In genomic region chr7:142520331-142520730, GRCm38 (mm10) we compare ENCODE assay signal across 27 mouse cellular contexts. TPM values are rescaled to one million over a fixed set of nuclear protein-coding genes. Genes with fewer than 3 reads are reported as not detected.
A peak's percentile ranks its signal among the peaks of the same experiment; 100 is the strongest.
DNase-seq lines count a peak whose midpoint lies in the region; ATAC-seq and TF ChIP-seq lines count a peak whose summit lies in the region.
"Had no signal": no experiment of that assay in that cellular context is flagged by ENCODE, and none has a peak within 500 bp of the region (broad histone marks: within the 10 kb centered on the region; RNA-seq: fewer than 3 reads in every experiment).

No protein-coding gene starts in this region.

- H3K27ac ChIP-seq in heart, embryonic 12.5 days (ENCODE audit: poor library complexity, severe bottlenecking) = peak overlapping the region; percentile 35
- no peak overlapping the region for H3K27ac ChIP-seq in liver, postnatal 0 days (ENCODE audit: low read depth)
- no peak overlapping the region for H3K27ac ChIP-seq in liver, embryonic 11.5 days (ENCODE audit: low read depth, low read length)
- peak overlapping the region; percentile 23; the same call in 1 of the 2 replicates for H3K27ac ChIP-seq in embryonic facial prominence, embryonic 14.5 days (replicated peaks; ENCODE audit: low read depth, low read length)
- H3K27ac ChIP-seq in stomach, embryonic 16.5 days (ENCODE audit: low read length) = peak overlapping the region; percentile 55; the same call in 1 of the 2 replicates
- H3K27ac ChIP-seq: forebrain, embryonic 15.5 days; hindbrain, embryonic 15.5 days; liver, embryonic 14.5 days; neural tube, embryonic 12.5 days had no signal

- no peak for TF ChIP-seq EP300 in liver, postnatal 0 days (IDR thresholded peaks at IDR 0.05; ENCODE audit: low read depth)

- H3K4me2 ChIP-seq in heart, embryonic 12.5 days = no peak overlapping the region
- H3K4me2 ChIP-seq in liver, postnatal 0 days (ENCODE audit: low read depth, low read length) = no peak overlapping the region
- no peak overlapping the region for H3K4me2 ChIP-seq in liver, embryonic 11.5 days
- no peak overlapping the region for H3K4me2 ChIP-seq in embryonic facial prominence, embryonic 14.5 days (ENCODE audit: low read depth, low read length)
- H3K4me2 ChIP-seq in stomach, embryonic 16.5 days (ENCODE audit: low read depth, low read length) = no peak overlapping the region
- H3K4me2 ChIP-seq: forebrain, embryonic 15.5 days; hindbrain, embryonic 15.5 days; lung, embryonic 15.5 days; midbrain, embryonic 11.5 days; neural tube, embryonic 12.5 days had no signal

- TF ChIP-seq CTCF in liver, postnatal 0 days (IDR thresholded peaks at IDR 0.05; ENCODE audit: low read depth) = no peak

- H3K9ac ChIP-seq in heart, embryonic 12.5 days = no peak overlapping the region
- H3K9ac ChIP-seq in liver, postnatal 0 days (replicated peaks) = no peak overlapping the region
- H3K9ac ChIP-seq in liver, embryonic 11.5 days (ENCODE audit: low read depth, low read length) = no peak overlapping the region
- H3K9ac ChIP-seq in embryonic facial prominence, embryonic 14.5 days (ENCODE audit: low read depth, low read length) = no peak overlapping the region
- no peak overlapping the region for H3K9ac ChIP-seq in stomach, embryonic 16.5 days (ENCODE audit: low read length)
- H3K9ac ChIP-seq: forebrain, embryonic 15.5 days; hindbrain, embryonic 15.5 days; liver, embryonic 14.5 days; lung, embryonic 15.5 days; neural tube, embryonic 12.5 days had no signal

- H3K4me1 ChIP-seq in heart, embryonic 12.5 days (replicated peaks) = peaks cover 54% of the 10 kb centered on the region
- H3K4me1 ChIP-seq in liver, postnatal 0 days (ENCODE audit: insufficient read depth) = peaks cover 12% of the 10 kb centered on the region
- peaks cover 35% of the 10 kb centered on the region for H3K4me1 ChIP-seq in liver, embryonic 11.5 days (replicated peaks; ENCODE audit: control insufficient read depth, insufficient read depth, low read length)
- peaks cover 43% of the 10 kb centered on the region for H3K4me1 ChIP-seq in embryonic facial prominence, embryonic 14.5 days (ENCODE audit: control insufficient read depth, insufficient read depth, low read length)
- H3K4me1 ChIP-seq in stomach, embryonic 16.5 days (ENCODE audit: control insufficient read depth, insufficient read depth, low read length) = peaks cover 54% of the 10 kb centered on the region

- no peaks in the 10 kb centered on the region for H3K9me3 ChIP-seq in heart, embryonic 12.5 days (replicated peaks)
- no peaks in the 10 kb centered on the region for H3K9me3 ChIP-seq in liver, postnatal 0 days (ENCODE audit: low read length)
- H3K9me3 ChIP-seq in liver, embryonic 11.5 days (ENCODE audit: control insufficient read depth, low read length) = no peaks in the 10 kb centered on the region
- no peaks in the 10 kb centered on the region for H3K9me3 ChIP-seq in embryonic facial prominence, embryonic 14.5 days (ENCODE audit: control insufficient read depth, low read length)
- no peaks in the 10 kb centered on the region for H3K9me3 ChIP-seq in stomach, embryonic 16.5 days (replicated peaks; ENCODE audit: control insufficient read depth, low read length)
- H3K9me3 ChIP-seq: forebrain, embryonic 15.5 days; hindbrain, embryonic 15.5 days; lung, embryonic 15.5 days; neural tube, embryonic 12.5 days had no signal

- H3K4me3 ChIP-seq in heart, embryonic 12.5 days = no peak overlapping the region
- H3K4me3 ChIP-seq in liver, postnatal 0 days (ENCODE audit: low read depth, low read length) = no peak overlapping the region
- H3K4me3 ChIP-seq in liver, embryonic 11.5 days (ENCODE audit: low read depth, low read length) = no peak overlapping the region
- no peak overlapping the region for H3K4me3 ChIP-seq in embryonic facial prominence, embryonic 14.5 days (ENCODE audit: low read depth, low read length)
- H3K4me3 ChIP-seq in stomach, embryonic 16.5 days (replicated peaks; ENCODE audit: low read length) = no peak overlapping the region
- H3K4me3 ChIP-seq: forebrain, embryonic 15.5 days; hindbrain, embryonic 15.5 days; lung, embryonic 15.5 days; neural tube, embryonic 12.5 days had no signal

- H3K36me3 ChIP-seq in heart, embryonic 12.5 days = no peaks in the 10 kb centered on the region
- no peaks in the 10 kb centered on the region for H3K36me3 ChIP-seq in liver, postnatal 0 days (replicated peaks; ENCODE audit: insufficient read depth, low read length)
- H3K36me3 ChIP-seq in liver, embryonic 11.5 days (ENCODE audit: control insufficient read depth, insufficient read depth, low read length) = no peaks in the 10 kb centered on the region
- no peaks in the 10 kb centered on the region for H3K36me3 ChIP-seq in embryonic facial prominence, embryonic 14.5 days (ENCODE audit: control insufficient read depth, insufficient read depth, low read length)
- H3K36me3 ChIP-seq in stomach, embryonic 16.5 days (ENCODE audit: control insufficient read depth, insufficient read depth, low read length) = no peaks in the 10 kb centered on the region
- H3K36me3 ChIP-seq: forebrain, embryonic 15.5 days; hindbrain, embryonic 15.5 days; lung, embryonic 15.5 days; neural tube, embryonic 12.5 days had no signal

- no peak for ATAC-seq in heart, embryonic 12.5 days (ENCODE audit: insufficient number of reproducible peaks, low FRiP score)
- ATAC-seq in liver, postnatal 0 days = peak; percentile 50; the same call in 1 of the 2 replicates
- no peak for ATAC-seq in liver, embryonic 11.5 days (replicated peaks; ENCODE audit: low FRiP score)
- no peak for ATAC-seq in embryonic facial prominence, embryonic 14.5 days (ENCODE audit: low read depth)
- no peak for ATAC-seq in stomach, embryonic 16.5 days (ENCODE audit: insufficient read depth, low FRiP score)
- ATAC-seq: CD4-positive, CD25-positive, alpha-beta regulatory T cell, adult 4 months; forebrain, embryonic 15.5 days; inflammation-experienced regulatory T-cells, adult 6 months; midbrain, embryonic 16.5 days had no signal

- 81% methylated on average over 4 of the region's 4 CpGs for WGBS in heart, embryonic 12.5 days
- WGBS in liver, postnatal 0 days (ENCODE audit: insufficient replicate concordance) = 59% methylated on average over 4 of the region's 4 CpGs
- WGBS in liver, embryonic 11.5 days = 82% methylated on average over 4 of the region's 4 CpGs
- 81% methylated on average over 4 of the region's 4 CpGs for WGBS in embryonic facial prominence, embryonic 14.5 days
- 77% methylated on average over 4 of the region's 4 CpGs for WGBS in stomach, embryonic 16.5 days

- no peaks in the 10 kb centered on the region for H3K27me3 ChIP-seq in heart, embryonic 12.5 days (replicated peaks)
- no peaks in the 10 kb centered on the region for H3K27me3 ChIP-seq in liver, postnatal 0 days (ENCODE audit: insufficient read depth, low read length)
- no peaks in the 10 kb centered on the region for H3K27me3 ChIP-seq in liver, embryonic 11.5 days (replicated peaks; ENCODE audit: control insufficient read depth, insufficient read depth, low read length)
- H3K27me3 ChIP-seq in embryonic facial prominence, embryonic 14.5 days (replicated peaks; ENCODE audit: control insufficient read depth, insufficient read depth, low read length) = no peaks in the 10 kb centered on the region
- no peaks in the 10 kb centered on the region for H3K27me3 ChIP-seq in stomach, embryonic 16.5 days (ENCODE audit: control insufficient read depth, insufficient read depth, low read length)
- H3K27me3 ChIP-seq: forebrain, embryonic 15.5 days; hindbrain, embryonic 15.5 days; lung, embryonic 15.5 days had no signal

- no peak for DNase-seq in heart, adult 9 months (ENCODE audit: low spot score in 2 of 2)
- DNase-seq in liver, postnatal 0 days = no peak
- DNase-seq in liver, embryonic 11.5 days (ENCODE audit: low spot score) = no peak
- no peak for DNase-seq in embryonic facial prominence, embryonic 14.5 days (ENCODE audit: low spot score)
- DNase-seq in embryo, embryonic 10 days (ENCODE audit: low spot score) = no peak
- DNase-seq: adrenal gland, postnatal 25 days; cerebellum, adult 11-12 months; cerebellum, adult 9-11 months; gastrocnemius, postnatal 25 days; heart, adult 18-20 months; heart, postnatal 10 days; kidney, postnatal 25 days; lung, postnatal 36 days; right cerebral cortex, adult 18-20 months; spleen, adult 18-20 months had no signal

RNA-seq across cellular contexts. Expression of gene Mrpl23, which starts 12.2 kb away (rescaled TPM):
- polyA plus RNA-seq in heart, embryonic 12.5 days (2016; fragmentation: Nextera tagmentation; extraction: Ambion mirVana) = 12.0 and 15.2 TPM in 2 replicates
- polyA plus RNA-seq in liver, postnatal 0 days (2015; fragmentation: Nextera tagmentation; extraction: Ambion mirVana) = 18.7 and 19.3 TPM in 2 replicates
- 20.8 and 22.2 TPM in 2 replicates for polyA plus RNA-seq in liver, embryonic 11.5 days (2014; fragmentation: Nextera tagmentation; extraction: Ambion mirVana)
- 30.3 and 33.1 TPM in 2 replicates for polyA plus RNA-seq in embryonic facial prominence, embryonic 14.5 days (2014; fragmentation: Nextera tagmentation; extraction: Ambion mirVana)
- polyA plus RNA-seq in stomach, embryonic 16.5 days (2015; fragmentation: Nextera tagmentation; extraction: Ambion mirVana) = 16.2 and 30.7 TPM in 2 replicates

RNA-seq across cellular contexts. Expression of gene Tnnt3, which starts 21.7 kb away (rescaled TPM):
- 6.4 and 9.3 TPM in 2 replicates for polyA plus RNA-seq in heart, embryonic 12.5 days (2016; fragmentation: Nextera tagmentation; extraction: Ambion mirVana)
- polyA plus RNA-seq in liver, postnatal 0 days (2015; fragmentation: Nextera tagmentation; extraction: Ambion mirVana) = 3.6 and 72.5 TPM in 2 replicates
- polyA plus RNA-seq in liver, embryonic 11.5 days (2014; fragmentation: Nextera tagmentation; extraction: Ambion mirVana) = 1.5 and 2.4 TPM in 2 replicates
- polyA plus RNA-seq in embryonic facial prominence, embryonic 14.5 days (2014; fragmentation: Nextera tagmentation; extraction: Ambion mirVana) = 376 and 643 TPM in 2 replicates
- 12.0 and 208 TPM in 2 replicates for polyA plus RNA-seq in stomach, embryonic 16.5 days (2015; fragmentation: Nextera tagmentation; extraction: Ambion mirVana)
- polyA plus RNA-seq: testis, adult 2 months had no signal

RNA-seq across cellular contexts. Expression of gene Lsp1, which starts 59.7 kb away (rescaled TPM):
- polyA plus RNA-seq in heart, embryonic 12.5 days (2016; fragmentation: Nextera tagmentation; extraction: Ambion mirVana) = 33.4 and 38.4 TPM in 2 replicates
- 31.5 and 33.6 TPM in 2 replicates for polyA plus RNA-seq in liver, postnatal 0 days (2015; fragmentation: Nextera tagmentation; extraction: Ambion mirVana)
- polyA plus RNA-seq in liver, embryonic 11.5 days (2014; fragmentation: Nextera tagmentation; extraction: Ambion mirVana) = 19.2 and 20.7 TPM in 2 replicates
- 40.1 and 42.6 TPM in 2 replicates for polyA plus RNA-seq in embryonic facial prominence, embryonic 14.5 days (2014; fragmentation: Nextera tagmentation; extraction: Ambion mirVana)
- 216 and 235 TPM in 2 replicates for polyA plus RNA-seq in stomach, embryonic 16.5 days (2015; fragmentation: Nextera tagmentation; extraction: Ambion mirVana)

Comparison
In these comparisons a context has a peak if more than half of its experiments do, and no peak if none do; other contexts are left out.
1. H3K27ac ChIP-seq: peak in heart, embryonic 12.5 days (single experiment), embryonic facial prominence, embryonic 14.5 days (single experiment) and stomach, embryonic 16.5 days (single experiment); none in liver, postnatal 0 days (single experiment) and liver, embryonic 11.5 days (single experiment).